ENCODE assay signal across 8 mouse cellular contexts in the genomic region with DNA sequence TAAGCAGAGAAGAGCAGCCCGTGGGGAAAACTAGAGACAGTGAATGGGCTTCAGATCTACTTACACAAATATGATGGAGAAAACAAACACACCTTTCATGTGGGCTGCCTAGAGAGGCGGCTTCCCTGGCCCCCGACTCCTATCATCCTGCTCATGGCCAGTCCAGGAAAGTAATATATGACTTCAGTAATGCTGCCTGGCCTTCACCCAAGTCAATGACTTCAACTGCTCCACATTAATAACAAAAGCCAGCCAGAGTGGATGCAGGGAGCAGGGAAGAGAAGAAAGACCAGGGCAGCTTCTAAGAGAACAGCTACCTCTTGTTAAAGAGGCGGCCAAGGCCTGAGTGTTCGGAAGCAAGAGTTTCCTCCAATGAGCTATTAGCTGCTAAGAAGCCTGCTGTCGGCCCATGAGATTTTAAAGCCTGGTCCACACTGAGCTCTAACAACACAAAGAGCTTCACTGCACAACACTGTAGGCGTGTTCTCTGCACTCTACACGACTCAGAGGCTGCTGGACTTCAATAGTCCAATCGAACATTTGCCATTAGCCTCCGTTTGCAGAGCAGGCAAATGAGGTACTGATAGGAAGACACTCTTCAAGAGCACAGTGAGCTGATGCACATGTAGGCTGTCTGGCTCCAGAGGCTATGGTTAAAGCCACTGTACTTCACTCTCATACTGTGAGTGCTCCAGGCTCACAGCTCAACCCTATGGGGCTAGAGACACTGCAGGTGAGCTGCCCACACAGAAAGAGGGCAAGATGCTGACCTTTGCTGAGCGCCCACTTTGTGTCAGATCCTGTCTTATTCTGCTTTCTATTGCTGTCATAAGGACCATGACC.
A peak's percentile ranks its signal among the peaks of the same experiment; 100 is the strongest.
DNase-seq lines count a peak whose midpoint lies in the region.

No protein-coding gene starts in this region.

- peak; percentile 37 to 38 for DNase-seq in cerebellum, postnatal 14 days
- no peak for DNase-seq in cerebellum, adult 11-12 months
- DNase-seq in retina, postnatal 1 day = peak; percentile 34
- DNase-seq in retina, embryonic 14.5 days (ENCODE audit: low spot score) = no peak
- peak; percentile 62 for DNase-seq in kidney, postnatal 10 days
- DNase-seq in spleen, postnatal 36 days (ENCODE audit: low spot score in 2 of 2) = no peak
- no peak for DNase-seq in spleen, postnatal 4 days (ENCODE audit: low spot score in 2 of 2)
- DNase-seq in left cerebral cortex, adult 9 months (ENCODE audit: low spot score in 2 of 2) = no peak

Comparison
In these comparisons a context has a peak if more than half of its experiments do, and no peak if none do; other contexts are left out.
1. DNase-seq: peak in cerebellum, postnatal 14 days (2 of 2), retina, postnatal 1 day (single experiment) and kidney, postnatal 10 days (single experiment); none in cerebellum, adult 11-12 months (single experiment), retina, embryonic 14.5 days (single experiment), spleen, postnatal 36 days (0 of 2), spleen, postnatal 4 days (0 of 2) and left cerebral cortex, adult 9 months (0 of 2).